Mouse (Mus musculus) CH12.LX (cell line): ENCODE results near the gene Ndst4. TPM values are rescaled to one million over a fixed set of nuclear protein-coding genes. Genes with fewer than 3 reads are reported as not detected.

Experiments
- DNase-seq: peaks from one replicate; pipeline ENCODE4 v3.0.0-alpha.2; 2013; ENCODE audit errors: extremely low read depth
- H3K27ac ChIP-seq: 2 replicates; pipeline ENCODE4 v1.5.1; 2012; ENCODE audit warnings: low read depth, mild to moderate bottlenecking, control low read depth, moderate library complexity; ENCODE audit not compliant: insufficient read depth
- H3K27me3 ChIP-seq: replicated peaks from 2 replicates; pipeline ENCODE3; 2012; ENCODE audit warnings: inconsistent platforms
- H3K36me3 ChIP-seq, 2 experiments: replicated peaks in 1 of 2; 2 replicates each; pipeline versions ENCODE3 to v1.6.1; 2012; ENCODE audit warnings: inconsistent platforms in 1 of 2, low read length in 1 of 2, mild to moderate bottlenecking in 1 of 2, mixed read lengths in 1 of 2, moderate library complexity in 1 of 2; ENCODE audit not compliant: control insufficient read depth in 1 of 2, insufficient read depth in 1 of 2
- H3K4me1 ChIP-seq, 2 experiments: 2 replicates each; pipeline ENCODE4 v1.6.1; 2012; ENCODE audit warnings: inconsistent platforms in 1 of 2, moderate library complexity in 1 of 2; ENCODE audit not compliant: insufficient read depth in 2 of 2, control insufficient read depth in 1 of 2
- H3K4me2 ChIP-seq: 2 replicates; pipeline ENCODE4 v1.6.1; 2012; ENCODE audit warnings: low read depth, mild to moderate bottlenecking, control low read depth; ENCODE audit not compliant: poor library complexity, insufficient read depth, severe bottlenecking
- H3K4me3 ChIP-seq, 3 experiments: fragments of 150-350 bp in 1 of 3; sonication (generic) in 1 of 3; replicated peaks in 1 of 3; 2 replicates each; pipeline versions ENCODE3 to v1.5.1; 2011 to 2012; ENCODE audit warnings: low read depth in 2 of 3, low read length in 2 of 3, mild to moderate bottlenecking in 2 of 3, moderate library complexity in 2 of 3, control low read depth in 1 of 3, improper control_type of control experiment in 1 of 3, inconsistent platforms in 1 of 3, mixed read lengths in 1 of 3; ENCODE audit not compliant: poor library complexity in 1 of 3
- H3K79me2 ChIP-seq: replicated peaks from 2 replicates; pipeline ENCODE4 v1.6.1; 2012; ENCODE audit warnings: mild to moderate bottlenecking, moderate library complexity; ENCODE audit not compliant: control insufficient read depth, poor library complexity, insufficient read depth, severe bottlenecking; ENCODE audit errors: extremely low read depth
- H3K9ac ChIP-seq: 2 replicates; pipeline ENCODE4 v1.6.1; 2012; ENCODE audit warnings: low read depth, mild to moderate bottlenecking, control low read depth, moderate library complexity; ENCODE audit not compliant: insufficient read depth
- H3K9me3 ChIP-seq: replicated peaks from 2 replicates; pipeline ENCODE3; 2012; ENCODE audit warnings: low read length, inconsistent platforms, mixed read lengths
- BHLHE40 ChIP-seq: IDR thresholded peaks from 2 replicates; pipeline ENCODE4 v1.6.1; 2011; ENCODE audit warnings: mild to moderate bottlenecking, low read depth, low read length, improper control_type of control experiment
- CHD1 ChIP-seq: IDR thresholded peaks from 2 replicates; pipeline ENCODE4 v1.6.1; 2012; ENCODE audit warnings: low read depth, low read length, improper control_type of control experiment, inconsistent platforms
- EP300 ChIP-seq: IDR thresholded peaks from 2 replicates; pipeline ENCODE4 v1.6.1; 2011; ENCODE audit warnings: low read length, improper control_type of control experiment
- GABPA ChIP-seq: IDR thresholded peaks from 2 replicates; pipeline ENCODE4 v1.6.1; 2012; ENCODE audit warnings: low read depth, low read length, improper control_type of control experiment, inconsistent platforms; ENCODE audit not compliant: insufficient replicate concordance
- HCFC1 ChIP-seq: IDR thresholded peaks from 2 replicates; pipeline ENCODE4 v1.6.1; 2012; ENCODE audit warnings: low read depth, mild to moderate bottlenecking, inconsistent platforms, low read length, improper control_type of control experiment
- JUND ChIP-seq: conservative IDR thresholded peaks from 2 replicates; pipeline ENCODE4 v1.6.1; 2011; ENCODE audit warnings: low read depth, low read length, improper control_type of control experiment
- KAT2A ChIP-seq: IDR thresholded peaks from 2 replicates; pipeline ENCODE4 v1.6.1; 2012; ENCODE audit warnings: low read length, improper control_type of control experiment, inconsistent platforms; ENCODE audit not compliant: insufficient replicate concordance
- NELFE ChIP-seq: IDR thresholded peaks from 2 replicates; pipeline ENCODE4 v1.6.1; 2011; ENCODE audit warnings: low read depth, low read length, improper control_type of control experiment
- NRF1 ChIP-seq: IDR thresholded peaks from 2 replicates; pipeline ENCODE4 v1.6.1; 2014; ENCODE audit warnings: low read depth, mild to moderate bottlenecking, inconsistent platforms, low read length, improper control_type of control experiment, moderate library complexity
- POLR2A ChIP-seq: IDR thresholded peaks from 2 replicates; pipeline ENCODE4 v1.6.1; 2011; ENCODE audit warnings: low read depth, mild to moderate bottlenecking, improper control_type of control experiment, low read length
- POLR2AphosphoS2 ChIP-seq: IDR thresholded peaks from 2 replicates; pipeline ENCODE4 v1.6.1; 2011; ENCODE audit warnings: low read depth, low read length, improper control_type of control experiment
- SIN3A ChIP-seq: IDR thresholded peaks from 2 replicates; pipeline ENCODE4 v1.6.1; 2012; ENCODE audit warnings: low read length, improper control_type of control experiment, inconsistent platforms
- SMC3 ChIP-seq: IDR thresholded peaks from 2 replicates; pipeline ENCODE4 v1.6.1; 2011; ENCODE audit warnings: low read depth, low read length, improper control_type of control experiment
- TBP ChIP-seq: conservative IDR thresholded peaks from 2 replicates; pipeline ENCODE4 v1.6.1; 2011; ENCODE audit warnings: low read depth, low read length, improper control_type of control experiment
- TCF12 ChIP-seq: IDR thresholded peaks from 2 replicates; pipeline ENCODE4 v1.6.1; 2014; ENCODE audit warnings: low read depth, mild to moderate bottlenecking, inconsistent platforms, low read length, improper control_type of control experiment
- UBTF ChIP-seq: IDR thresholded peaks from 2 replicates; pipeline ENCODE4 v1.6.1; 2012; ENCODE audit warnings: low read depth, mild to moderate bottlenecking, inconsistent platforms, low read length, improper control_type of control experiment, moderate library complexity
- USF1 ChIP-seq: IDR thresholded peaks from 2 replicates; pipeline ENCODE4 v1.6.1; 2014; ENCODE audit warnings: low read depth, mild to moderate bottlenecking, inconsistent platforms, low read length, improper control_type of control experiment
- USF2 ChIP-seq: conservative IDR thresholded peaks from 2 replicates; pipeline ENCODE4 v1.6.1; 2011; ENCODE audit warnings: low read depth, low read length, improper control_type of control experiment
- ZC3H11A ChIP-seq: IDR thresholded peaks from 2 replicates; pipeline ENCODE4 v1.6.1; 2012; ENCODE audit warnings: low read depth, mild to moderate bottlenecking, inconsistent platforms, low read length, improper control_type of control experiment
- ZNF384 ChIP-seq: IDR thresholded peaks from 2 replicates; pipeline ENCODE4 v1.6.1; 2012; ENCODE audit warnings: low read depth, low read length, improper control_type of control experiment, inconsistent platforms
- dilution Hi-C: fragments of 300-500 bp; cut with MboI; formaldehyde crosslinking; loops from 2 replicates; pipeline ENCODE4 v1.14.3; 2020; ENCODE audit warnings: low sequenced_read_pairs; ENCODE audit not compliant: extremely low pct_unique_long_range_greater_than_20kb, extremely low pct_ligation_motif_present
- in situ Hi-C: fragments of 300-500 bp; cut with MboI; formaldehyde crosslinking; loops from 3 replicates; pipeline ENCODE4 v1.14.3; 2019; ENCODE audit warnings: low sequenced_read_pairs, low pct_ligation_motif_present, low pct_unique_long_range_greater_than_20kb, mixed read lengths
- polyA plus RNA-seq: library from polyadenylated mRNA; unstranded; fragments of >175 nt; gene quantifications from 2 replicates; pipeline ENCODE4 v1.2.1, GENCODE M21; 2012; ENCODE audit warnings: low read depth; ENCODE audit not compliant: insufficient read length
- total RNA-seq, 2 experiments: library from RNA; depleted of rRNA; stranded (reverse); fragments of 300-350 nt in 1 of 2; fragments of >200 nt in 1 of 2; gene quantifications; 2 replicates each; pipeline ENCODE4 v1.2.3; 2012 to 2014

Ndst4 gene
- total and polyA plus RNA-seq, 3 experiments, result not detected

DNA sequence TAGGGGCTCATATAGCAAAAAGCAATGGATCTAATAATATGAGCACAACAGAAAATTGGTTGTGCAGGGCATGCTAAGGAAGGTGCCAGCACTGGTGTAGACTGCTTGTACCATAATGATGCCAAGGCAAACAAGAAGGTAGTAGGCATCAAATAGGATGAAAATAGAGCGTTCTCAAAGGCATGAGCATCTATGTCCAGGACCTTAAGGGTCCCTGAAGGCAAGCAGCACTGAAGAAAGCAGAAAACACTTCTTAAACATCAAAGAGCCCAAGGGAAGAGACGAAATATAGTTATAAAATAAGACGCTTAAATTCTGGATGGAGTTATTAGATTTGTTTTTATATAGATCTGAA, 341.2 kb downstream of the Ndst4 start:
- Histone ChIP-seq H3K36me3 (no peaks in the 10 kb centered on the region), H3K4me1 (no peaks in the 10 kb centered on the region), H3K27ac (no peak overlapping the region), H3K4me2 (no peak overlapping the region), H3K9ac (no peak overlapping the region), H3K27me3 (no peaks in the 10 kb centered on the region), H3K4me3 (no peak overlapping the region), H3K79me2 (no peaks in the 10 kb centered on the region), H3K9me3 (peaks cover under 1% of the 10 kb centered on the region)
- dilution Hi-C loops, result no loop called here
- no peak for DNase-seq
- TF ChIP-seq EP300 (no peak), BHLHE40 (no peak), USF2 (no peak), JUND (no peak), UBTF (no peak)
- in situ Hi-C loops, result no loop called here

DNA sequence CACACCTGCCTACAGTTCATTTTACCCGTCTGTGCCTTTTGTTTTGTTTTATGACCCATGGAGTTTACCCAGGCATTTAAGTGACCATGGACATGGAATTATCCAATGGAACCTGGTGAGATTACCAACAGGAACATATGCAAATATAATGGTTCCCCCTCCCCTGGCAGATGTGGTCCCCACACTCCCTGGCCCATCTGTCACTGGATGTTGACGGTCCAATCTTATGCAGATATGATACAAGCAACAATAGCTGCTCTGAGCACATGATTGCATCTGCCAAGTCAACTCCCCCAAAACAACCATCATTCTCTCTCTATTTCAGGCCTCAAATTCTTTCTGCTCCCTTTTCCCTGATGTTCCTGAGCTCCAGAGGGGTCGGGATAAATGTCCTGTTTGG, 342.5 kb downstream of the Ndst4 start:
- in situ Hi-C loops (no loop called here), dilution Hi-C loops (no loop called here)
- no peak overlapping the region for H3K4me2 ChIP-seq
- H3K79me2 ChIP-seq, result no peaks in the 10 kb centered on the region
- TF ChIP-seq CHD1 (no peak), GABPA (no peak), USF1 (no peak), TBP (no peak), NRF1 (no peak), TCF12 (no peak), EP300 (no peak), HCFC1 (no peak), SMC3 (no peak), SIN3A (no peak), POLR2A (no peak), UBTF (no peak), ZC3H11A (no peak), POLR2AphosphoS2 (no peak), KAT2A (no peak), NELFE (no peak), BHLHE40 (no peak), ZNF384 (no peak)
- H3K4me1 ChIP-seq, result no peaks in the 10 kb centered on the region
- no peak overlapping the region for H3K27ac ChIP-seq
- no peaks in the 10 kb centered on the region for H3K9me3 ChIP-seq
- no peak overlapping the region for H3K9ac ChIP-seq
- H3K27me3 ChIP-seq, result no peaks in the 10 kb centered on the region
- no peak overlapping the region for H3K4me3 ChIP-seq
- no peaks in the 10 kb centered on the region for H3K36me3 ChIP-seq
- no peak for DNase-seq
